Mouse (Mus musculus) testis, postnatal 10 days (tissue): ENCODE data around the gene Gm8082.
"Not testable (repeated sequence)": the region's sequence is repeated elsewhere in the genome, so short reads cannot be mapped to it uniquely, and the experiment has no call there.

Source experiments
- DNase-seq: peaks from one replicate; pipeline ENCODE4 v3.0.0; 2021; ENCODE audit warnings: low spot score

The Gm8082 gene

DNA sequence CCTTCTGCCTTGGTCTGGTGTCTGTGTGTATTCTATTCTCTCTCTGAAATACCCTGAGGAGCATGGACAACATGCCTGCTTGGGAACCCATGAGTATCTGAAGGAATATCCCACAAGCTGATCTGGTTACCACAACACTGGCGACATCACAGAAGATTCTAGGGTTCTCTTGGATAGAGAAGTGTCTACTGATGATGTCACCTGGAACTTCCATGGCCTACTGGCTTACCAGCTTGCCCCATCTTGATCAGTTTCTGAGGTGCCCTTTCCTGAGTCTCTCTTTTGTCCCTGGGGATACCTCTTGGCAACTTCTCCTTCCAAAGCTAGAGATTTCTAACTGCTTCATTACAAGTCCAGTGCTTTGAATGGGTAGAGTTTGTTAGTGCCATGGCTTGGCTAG is at the start of gene Gm8082:
Gene Gm8082, minus strand, starts transcription at position 101 of the 400 bp plus-strand sequence.
- DNase-seq, result not testable (repeated sequence)

- not testable (repeated sequence) for DNase-seq
Measured at GRCm38 (mm10) chr14:43015528-43015927, 22.1 kb upstream of the Gm8082 start, which contains the start of gene Gm10376. Gene Gm10376, minus strand, starts transcription at chr14:43015628.
